Mouse (Mus musculus) mesoderm, embryonic 11.5 days (tissue): ENCODE results near the gene Rchy1.

ENCODE experiments used
- DNase-seq: peaks from one replicate; pipeline ENCODE4 v3.0.0-alpha.2; 2012; ENCODE audit warnings: low read depth, low spot score

Gene Rchy1

DNA sequence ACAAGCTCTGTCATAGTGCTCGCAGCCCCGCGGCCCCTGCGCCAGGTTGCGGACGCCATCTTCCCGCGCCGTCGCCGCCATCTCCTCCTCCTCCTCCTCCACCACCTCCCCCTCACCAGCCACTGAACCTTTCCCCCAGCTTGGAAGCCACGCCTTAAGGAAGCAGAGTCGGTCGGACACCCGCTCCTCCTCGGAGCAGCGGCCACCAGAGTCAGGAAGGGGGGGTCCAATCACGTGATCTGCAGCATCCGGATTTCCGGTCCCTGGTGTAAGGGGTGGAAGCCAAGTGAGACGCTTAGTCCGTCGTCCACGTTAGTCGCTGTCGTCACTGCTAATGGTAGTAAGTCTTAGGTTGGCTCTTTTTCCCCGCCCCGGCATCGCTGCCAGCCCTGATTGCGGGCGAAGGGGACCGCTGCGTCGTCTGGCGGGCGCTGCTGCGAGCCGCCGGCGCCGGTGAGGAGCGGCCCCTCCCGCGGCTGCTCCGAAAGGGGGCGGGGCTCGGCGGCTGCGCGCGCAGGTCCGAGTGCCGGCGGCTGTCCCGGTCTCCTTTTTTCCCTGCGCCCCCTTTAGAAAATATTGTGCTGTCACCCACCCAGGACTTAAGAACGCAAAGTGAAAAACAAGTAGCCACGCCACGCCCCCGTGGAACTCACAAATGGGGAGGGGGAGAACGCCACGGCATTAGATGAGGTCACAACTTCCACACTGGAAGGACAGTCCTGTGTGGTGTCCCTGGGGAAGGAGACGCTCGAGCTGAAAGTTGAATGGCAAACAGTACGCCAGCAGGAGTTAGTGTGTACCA, at the start of gene Rchy1:
Rchy1 (minus strand) TSS at position 430 of the 802 bp plus-strand sequence.
- DNase-seq: peak; percentile 95

DNA sequence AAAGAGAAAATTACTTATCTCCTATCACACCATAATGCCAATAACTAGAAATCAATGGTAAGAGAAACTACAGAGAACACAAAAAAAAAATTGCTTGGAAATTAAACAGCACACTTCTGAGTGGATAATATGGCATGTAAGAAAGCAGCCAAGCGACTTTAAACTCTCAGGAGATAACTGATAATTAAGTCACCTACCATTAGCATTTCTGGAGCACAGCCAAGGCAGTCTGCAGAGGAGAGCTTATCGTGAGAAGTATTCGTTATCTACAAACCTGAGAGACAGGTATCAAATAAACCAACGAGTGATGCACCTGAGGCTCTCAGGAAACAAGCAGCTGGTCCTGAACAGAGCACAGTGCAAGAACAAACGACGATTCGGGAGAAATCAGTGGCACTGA, 48.9 kb upstream of the Rchy1 start:
- DNase-seq: no peak

DNA sequence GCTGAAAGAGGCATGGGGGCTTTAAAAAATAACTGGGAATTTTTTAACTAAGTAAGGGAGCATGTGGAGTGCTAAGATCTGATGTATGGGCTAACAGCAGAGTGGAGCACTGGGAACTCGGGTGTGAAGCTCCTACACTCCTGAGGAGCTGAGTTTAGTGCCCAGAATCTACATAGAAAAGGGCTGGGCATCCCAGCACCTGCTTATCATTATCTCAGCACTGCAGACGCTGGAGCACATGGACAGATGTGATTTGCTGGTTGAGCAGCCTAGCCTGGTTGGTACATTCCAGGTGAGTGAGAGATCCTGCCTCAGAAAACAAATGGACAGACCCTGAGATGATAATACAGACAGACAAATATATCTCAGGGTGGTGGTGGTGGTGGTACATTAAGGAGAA, 47.0 kb upstream of the Rchy1 start:
- no peak for DNase-seq

DNA sequence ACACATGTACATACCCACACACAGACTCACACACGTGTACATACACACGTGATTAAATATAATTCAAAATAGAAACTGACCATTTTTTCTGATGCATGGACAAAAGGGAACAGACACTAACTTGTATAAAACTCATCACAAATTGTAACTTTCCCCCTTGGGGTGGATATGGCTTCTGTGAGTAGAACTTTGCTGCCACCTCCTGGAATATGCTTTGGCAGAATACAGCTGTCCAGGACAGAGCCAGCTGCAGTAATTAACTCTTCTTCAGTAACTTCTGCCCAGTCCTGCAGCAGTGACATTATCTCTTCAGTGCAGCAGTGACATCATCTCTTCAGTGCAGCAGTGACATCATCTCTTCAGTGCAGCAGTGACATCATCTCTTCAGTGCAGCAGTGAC, 40.1 kb upstream of the Rchy1 start:
- DNase-seq: peak; percentile 23

DNA sequence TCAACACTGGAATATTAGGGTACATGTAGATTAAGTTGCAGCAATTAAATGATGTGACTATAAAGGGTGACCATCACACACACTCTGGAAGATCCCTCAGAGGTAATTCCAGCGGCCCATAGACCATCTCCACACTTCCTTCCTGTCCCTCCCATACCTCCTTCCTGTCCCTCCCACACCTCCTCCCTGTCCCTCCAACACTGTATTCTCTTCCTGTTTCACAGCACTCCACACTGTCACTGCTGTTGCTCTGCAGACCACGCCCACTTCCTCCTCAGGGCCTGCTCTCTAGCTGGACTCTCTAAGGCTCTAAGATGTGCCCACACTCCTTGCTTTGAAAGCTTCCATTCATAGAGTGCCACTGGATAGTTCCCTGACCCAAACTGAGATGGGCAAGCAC, 37.9 kb upstream of the Rchy1 start:
- DNase-seq: no peak

DNA sequence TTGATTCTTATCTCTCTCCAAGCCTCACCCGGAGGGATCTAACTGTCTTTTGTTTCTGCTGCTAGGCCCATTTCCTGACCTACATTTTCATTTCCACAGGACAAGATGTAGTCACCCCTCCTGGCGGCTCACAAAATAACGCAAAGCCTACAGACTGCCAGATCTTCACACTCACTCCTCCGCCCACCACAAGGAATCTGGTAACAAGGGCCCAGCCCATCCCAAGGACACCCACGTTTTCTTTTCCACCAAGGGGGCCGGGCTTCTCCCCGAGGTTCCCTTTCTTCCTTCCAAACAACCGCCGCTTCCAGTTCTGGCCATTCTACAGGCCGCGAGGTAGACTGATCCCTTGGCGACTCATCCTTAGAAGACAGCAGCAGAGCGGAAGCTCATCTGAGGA, 31.7 kb upstream of the Rchy1 start:
- DNase-seq: no peak

DNA sequence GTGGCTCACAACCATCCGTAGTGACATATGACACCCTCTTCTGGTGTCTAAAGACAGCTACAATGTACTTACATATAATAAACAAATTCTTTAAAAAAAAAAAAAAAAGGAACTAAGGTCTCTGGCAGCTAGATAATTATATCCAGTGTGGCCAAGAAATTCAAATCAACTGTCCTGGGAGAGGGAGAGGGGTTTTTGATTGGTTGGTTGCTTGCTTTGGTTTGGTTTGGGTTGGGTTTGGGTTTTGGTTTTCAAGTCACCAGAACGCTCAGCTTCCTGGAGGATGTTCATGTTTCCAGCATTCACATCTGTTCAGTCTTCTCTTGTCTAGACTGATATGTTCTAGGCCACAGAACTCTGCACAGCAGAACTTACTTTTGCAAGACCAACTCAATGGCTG, 30.2 kb upstream of the Rchy1 start:
- DNase-seq: no peak

DNA sequence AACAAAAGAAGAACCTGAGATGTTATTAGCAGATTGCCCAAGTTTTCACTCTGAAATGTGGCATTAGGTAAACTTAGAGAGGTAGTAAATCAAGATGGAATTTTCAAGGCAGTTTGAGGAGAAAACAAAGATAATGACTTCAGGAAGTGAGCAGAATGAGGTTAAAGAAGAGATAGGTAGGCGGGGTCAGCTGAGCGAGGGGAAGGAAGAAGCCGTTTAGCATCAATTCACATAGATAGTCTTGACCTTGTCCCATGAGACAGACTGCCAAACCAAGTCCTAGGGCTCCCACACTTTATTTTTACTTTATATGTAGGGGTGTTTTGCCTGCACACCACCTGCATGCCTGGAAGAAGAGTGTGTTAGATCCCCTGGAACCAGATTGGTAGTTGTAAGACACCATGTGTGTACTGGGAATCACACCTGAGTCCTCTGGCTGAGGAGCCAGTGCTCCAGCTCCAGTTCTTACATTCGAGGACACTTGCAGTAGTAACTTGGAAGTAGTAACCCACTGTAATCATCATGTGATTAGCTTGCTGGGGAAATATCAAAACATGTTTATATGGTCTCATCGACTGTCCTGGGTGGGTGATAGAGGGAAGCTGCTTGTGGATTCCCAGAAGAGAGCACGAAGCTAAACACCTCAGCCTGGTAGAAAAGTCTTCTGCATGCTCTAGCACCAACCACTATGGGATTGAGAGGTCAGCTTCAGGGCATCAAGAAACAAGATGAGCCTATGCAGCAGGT, 28.5 kb upstream of the Rchy1 start:
- DNase-seq: no peak

DNA sequence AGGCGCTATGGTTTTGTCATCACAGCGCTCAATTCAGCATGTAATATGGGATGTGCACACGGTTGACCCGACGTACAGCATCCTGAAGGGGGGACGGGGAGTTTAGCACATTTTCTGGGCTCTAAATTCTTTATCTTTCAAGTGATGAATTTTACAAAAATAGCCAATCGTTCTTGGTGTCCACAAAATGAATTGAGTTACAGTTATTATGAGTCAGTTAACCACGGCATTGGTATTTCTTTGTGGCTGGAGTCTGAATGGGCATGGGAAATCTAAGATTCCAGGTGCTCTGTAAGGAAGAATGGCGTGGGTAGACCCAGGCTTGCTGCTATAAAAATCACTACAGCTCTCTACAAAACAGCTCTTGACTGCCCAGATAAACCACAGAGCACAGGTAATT, 26.4 kb upstream of the Rchy1 start:
- no peak for DNase-seq

DNA sequence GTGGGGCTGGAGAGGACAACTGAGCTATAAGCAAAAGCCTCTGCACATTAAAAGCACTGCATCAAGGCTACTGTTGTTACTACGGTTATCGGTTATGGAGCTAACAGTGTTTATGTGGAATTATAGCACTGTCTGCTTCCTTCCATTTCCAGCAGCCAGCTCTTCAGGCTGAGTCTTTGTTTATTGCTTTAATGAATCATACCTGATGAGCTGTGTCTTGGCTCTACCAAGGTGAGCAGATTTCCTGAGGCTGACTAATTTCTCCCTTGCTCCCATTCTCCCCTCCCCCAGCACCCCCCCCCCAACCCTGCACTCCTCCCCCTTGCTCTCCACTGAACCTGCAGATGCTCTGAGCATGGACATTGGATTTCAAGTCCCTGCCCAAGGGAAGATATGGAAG, 24.9 kb upstream of the Rchy1 start:
- no peak for DNase-seq

DNA sequence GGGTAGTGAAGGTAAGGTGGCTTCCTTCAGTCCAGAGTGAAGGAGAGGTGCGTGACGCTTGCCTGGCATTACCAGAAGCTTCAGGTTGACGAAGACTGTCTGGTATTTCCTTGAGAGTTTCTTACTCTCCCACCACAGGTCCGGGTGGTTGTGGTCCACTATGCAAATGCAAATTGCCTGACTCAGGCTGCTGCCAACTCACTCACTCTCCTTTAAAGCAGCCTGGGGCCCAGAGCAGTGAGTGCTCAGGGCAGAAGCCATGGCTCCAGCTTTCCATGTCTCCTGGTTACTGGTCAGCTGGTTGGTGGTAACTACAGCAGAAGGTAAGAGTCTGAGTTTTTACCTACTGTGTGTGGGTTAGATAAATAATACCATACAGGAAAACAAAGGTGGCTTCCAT, 24.4 kb upstream of the Rchy1 start, which contains the start of gene Odaph:
Odaph (plus strand) TSS at position 240 of the 400 bp plus-strand sequence.
- no peak for DNase-seq

DNA sequence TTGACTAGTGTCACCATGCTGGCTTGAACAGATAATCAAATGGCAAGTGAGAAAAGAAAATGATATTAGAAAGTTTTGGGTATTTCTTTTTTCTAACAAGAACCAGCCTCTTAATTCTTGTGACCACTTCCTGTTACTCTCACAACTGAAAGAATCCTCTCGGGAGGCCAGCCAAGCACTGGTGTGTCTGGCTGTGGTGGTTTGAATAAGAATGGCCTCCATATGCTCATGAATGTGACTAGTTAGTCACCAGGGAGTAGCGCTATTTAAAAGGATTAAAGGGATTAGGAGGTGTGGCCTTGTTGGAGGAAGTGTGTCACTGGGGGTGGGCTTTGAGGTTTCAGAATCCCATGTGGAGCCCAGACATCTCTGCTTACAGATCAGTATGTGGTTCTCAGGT, 22.9 kb upstream of the Rchy1 start:
- no peak for DNase-seq

DNA sequence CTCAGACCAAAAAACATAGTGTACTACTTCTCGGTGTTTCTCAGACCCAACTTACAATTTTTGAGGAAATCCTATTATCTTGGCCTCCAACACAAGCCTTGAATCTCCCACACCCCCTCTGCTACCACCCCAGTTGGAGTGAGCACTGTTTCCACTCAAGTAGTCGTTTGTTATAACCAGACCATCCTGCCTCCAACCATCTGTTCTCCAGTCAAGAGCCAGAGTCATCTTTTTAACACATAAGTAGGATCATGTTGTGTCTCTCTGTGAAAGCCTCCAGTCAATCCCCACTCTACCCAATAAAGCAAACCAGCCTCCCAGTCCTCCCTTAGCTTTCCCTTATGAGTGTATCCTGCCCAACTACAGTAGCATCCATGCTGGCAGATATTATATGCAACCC, 20.6 kb upstream of the Rchy1 start:
- no peak for DNase-seq

DNA sequence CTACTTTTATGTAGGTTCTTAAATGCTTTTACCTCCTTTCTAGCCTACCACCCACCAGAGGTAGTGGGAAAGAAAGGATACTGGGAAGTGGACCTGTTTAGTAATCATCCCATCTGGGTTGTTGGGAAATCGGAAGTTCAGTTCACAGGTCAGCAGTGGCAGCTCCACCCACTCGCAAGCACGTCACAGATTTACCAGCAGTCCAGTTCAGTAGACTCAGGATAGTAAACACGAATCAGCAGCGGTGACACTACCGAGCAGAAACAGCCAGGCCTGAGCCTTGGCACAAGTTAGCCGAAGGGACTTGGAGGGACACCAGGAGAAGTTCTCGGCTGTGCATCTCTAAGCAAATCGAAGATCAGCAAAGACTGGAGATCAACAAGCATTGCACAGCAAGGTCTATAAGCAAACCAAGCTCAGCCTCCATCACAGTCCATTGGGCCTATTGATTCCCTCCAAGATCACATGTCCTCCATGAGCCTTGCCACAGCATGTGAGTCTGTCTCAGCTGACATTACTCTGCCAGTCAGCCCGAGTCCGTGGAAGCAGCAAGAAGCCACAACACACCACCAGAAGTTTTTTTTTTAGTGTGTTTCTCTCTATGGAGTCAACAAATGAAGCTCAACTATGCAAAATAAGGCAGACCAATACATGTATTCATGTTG, 18.4 kb upstream of the Rchy1 start:
- no peak for DNase-seq

DNA sequence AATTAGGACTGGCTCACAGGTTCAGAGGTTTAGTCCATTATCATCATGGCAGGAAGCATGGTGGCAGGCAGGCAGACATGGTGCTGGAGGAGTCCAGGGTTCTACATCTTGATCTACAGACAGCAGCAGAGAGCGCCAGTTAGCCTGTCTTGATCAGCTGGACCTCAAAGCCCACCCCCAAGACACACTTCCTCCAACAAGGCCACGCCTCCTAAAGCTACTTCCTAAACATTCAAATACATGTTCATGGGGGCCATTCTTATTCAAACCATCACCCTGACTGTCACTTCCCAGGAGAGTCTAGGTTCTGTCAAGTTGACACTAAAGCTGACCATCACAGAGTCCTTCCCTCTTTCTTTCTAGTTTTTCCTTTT, 14.5 kb upstream of the Rchy1 start:
- no peak for DNase-seq

DNA sequence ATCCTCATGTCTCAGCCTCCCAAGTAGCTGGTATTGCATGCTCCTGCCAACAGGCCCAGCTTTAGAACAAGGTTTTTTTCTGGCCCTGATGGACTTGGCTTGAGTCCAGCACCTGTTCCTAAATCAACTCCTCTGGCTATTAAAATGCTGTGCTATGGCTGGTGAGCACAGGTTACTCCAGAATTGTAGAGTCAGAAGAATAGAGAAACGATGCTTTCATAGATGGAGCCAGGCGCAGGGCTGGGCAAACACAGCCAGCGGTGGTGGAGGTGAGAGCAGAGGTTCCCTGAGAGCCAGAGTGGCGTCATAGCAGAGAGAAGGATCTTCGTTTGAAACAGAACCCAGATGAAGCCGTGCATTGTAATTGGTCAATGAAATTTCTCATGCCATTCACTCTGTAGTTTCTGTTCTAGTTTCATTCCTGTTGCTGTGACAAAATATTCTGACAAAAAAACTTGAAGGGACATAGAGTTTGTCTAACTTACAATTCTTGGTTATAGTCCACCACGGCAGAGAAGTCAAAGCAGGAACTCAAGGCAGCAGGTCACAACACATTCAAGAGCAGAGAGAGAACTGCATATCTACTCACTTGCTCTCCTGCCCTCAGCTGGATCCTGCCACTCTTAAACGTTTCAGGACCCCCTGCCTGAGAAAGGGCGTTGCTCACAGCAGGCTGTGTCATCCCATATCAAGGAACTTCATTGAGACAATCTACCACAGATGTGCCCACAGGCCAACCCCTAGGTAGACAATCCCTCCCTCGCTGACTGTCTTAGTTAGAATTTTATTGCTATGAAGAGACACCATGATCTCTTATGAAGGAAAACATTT, 13.9 kb upstream of the Rchy1 start:
- no peak for DNase-seq

DNA sequence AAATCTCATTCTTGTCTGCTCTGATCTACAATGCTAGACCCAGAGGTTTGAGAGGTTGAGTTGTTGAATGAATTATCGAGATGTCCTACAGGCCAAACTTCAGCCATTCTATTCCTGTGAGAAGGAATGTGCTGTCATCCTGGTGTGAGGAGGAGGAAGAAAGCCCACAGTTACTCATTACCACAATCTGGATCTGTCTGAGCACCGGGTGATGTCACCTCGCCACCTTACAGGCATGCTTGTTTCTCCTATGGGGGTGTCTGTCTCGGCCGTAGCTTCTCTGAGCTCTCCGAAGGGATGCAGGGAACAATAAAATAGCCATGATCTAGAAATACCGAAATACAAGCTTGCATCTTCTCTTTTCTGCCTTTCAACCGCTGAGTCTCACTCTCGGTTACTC, 12.9 kb upstream of the Rchy1 start:
- DNase-seq: no peak

DNA sequence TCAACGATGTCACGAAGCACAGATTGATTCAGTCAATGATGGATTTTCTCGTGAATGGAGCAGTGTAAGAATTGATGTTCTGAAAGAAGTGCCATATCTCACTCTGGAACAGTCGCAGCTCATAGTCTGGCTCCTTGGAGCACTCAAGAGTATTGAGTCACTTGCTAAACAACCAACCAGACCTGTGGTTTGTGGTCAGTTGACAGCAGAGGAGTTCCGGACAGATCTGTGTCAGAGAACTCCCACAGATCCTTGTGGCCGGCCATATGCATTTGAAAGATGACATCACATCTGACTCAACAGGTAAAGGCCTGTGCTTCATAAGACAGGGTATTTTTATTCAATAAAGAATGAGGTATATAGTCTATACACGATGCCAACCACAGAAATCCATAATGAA, 11.1 kb upstream of the Rchy1 start:
- DNase-seq: no peak

DNA sequence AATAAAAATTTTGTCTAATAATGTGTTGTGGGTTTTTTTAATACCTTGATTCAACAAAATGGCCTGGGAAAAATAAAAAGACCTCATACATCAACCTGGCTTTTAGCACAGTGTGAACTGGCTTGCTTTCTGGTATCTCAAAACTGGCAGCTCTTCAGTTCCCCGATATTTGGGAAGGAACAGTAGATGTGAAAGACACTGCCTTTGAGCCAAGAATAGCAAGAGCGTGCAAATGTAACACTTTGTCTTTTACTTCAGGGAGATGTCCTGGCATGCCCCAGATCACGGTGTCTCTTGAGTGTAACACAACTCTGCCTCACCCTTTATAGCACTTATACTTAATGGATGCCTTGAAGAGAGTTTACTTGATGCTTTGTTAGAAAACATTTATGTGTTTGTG, 9.2 kb upstream of the Rchy1 start:
- DNase-seq: no peak

DNA sequence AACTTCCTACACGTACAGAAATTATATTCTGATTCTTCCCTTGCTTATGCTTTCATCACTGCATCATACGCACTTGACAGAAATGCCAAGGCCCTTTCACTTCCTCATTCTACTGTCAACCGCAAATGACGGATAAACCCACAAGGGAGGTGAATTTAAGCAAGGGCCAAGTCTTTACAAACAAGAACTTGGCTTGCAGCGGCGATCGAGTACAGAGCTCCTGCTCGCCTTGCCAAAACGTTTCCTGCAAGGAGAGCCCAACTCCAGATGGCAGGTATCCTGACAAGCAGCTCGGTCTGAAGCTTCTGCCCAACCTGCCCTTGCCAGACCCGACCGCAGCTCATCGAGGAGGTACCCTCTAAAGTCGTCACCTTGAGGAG, 619 bp downstream of the Rchy1 start:
- DNase-seq: no peak

DNA sequence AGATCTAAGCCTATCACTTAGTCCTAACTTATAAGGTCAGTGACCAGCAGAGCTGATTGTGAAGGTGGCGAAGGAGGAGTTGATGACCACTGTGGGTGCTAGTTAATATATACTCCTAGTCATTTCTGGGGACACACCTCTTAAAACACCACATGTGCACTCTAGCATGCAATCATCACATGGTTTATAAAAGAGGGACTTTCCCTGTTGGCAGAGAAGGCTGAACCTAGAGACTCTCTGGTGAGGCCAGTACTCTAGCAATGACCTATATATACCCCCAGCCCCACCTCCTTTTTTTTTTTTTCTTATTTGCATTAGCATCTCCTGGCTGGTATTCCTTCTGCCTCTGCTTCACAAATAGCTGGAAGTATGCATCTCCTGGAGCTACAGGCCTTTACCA, 1.5 kb downstream of the Rchy1 start:
- no peak for DNase-seq
